Mouse (Mus musculus): ENCODE results near the gene Cp.
A peak's percentile ranks its signal among the peaks of the same experiment; 100 is the strongest.
"Not testable (repeated sequence)": the region's sequence is repeated elsewhere in the genome, so short reads cannot be mapped to it uniquely, and the experiment has no call there.

Cp gene

GRCm38 (mm10) chr3:20007275-20007674 lies 50.4 kb downstream of the Cp start:
- no peak for DNase-seq (ENCODE audit: low spot score)

- no peak for DNase-seq (ENCODE audit: low spot score)
Measured at GRCm38 (mm10) chr3:20007759-20008158, 50.9 kb downstream of the Cp start.

- DNase-seq (ENCODE audit: low spot score) = no peak
Measured at GRCm38 (mm10) chr3:20010464-20010863, 53.6 kb downstream of the Cp start.

GRCm38 (mm10) chr3:20010905-20011304 lies 54.1 kb downstream of the Cp start:
- DNase-seq (ENCODE audit: low spot score) = not testable (repeated sequence)

GRCm38 (mm10) chr3:20014454-20014853 lies 57.6 kb downstream of the Cp start:
- DNase-seq (ENCODE audit: low spot score) = no peak

GRCm38 (mm10) chr3:20018076-20018475 lies 61.2 kb downstream of the Cp start:
- DNase-seq (ENCODE audit: low spot score) = no peak

- DNase-seq (ENCODE audit: low spot score) = no peak
Measured at GRCm38 (mm10) chr3:20023832-20024231, 67.0 kb downstream of the Cp start.

- no peak for DNase-seq (ENCODE audit: low spot score)
Measured at GRCm38 (mm10) chr3:20026481-20026880, 69.6 kb downstream of the Cp start.

GRCm38 (mm10) chr3:20026996-20027689 lies 70.3 kb downstream of the Cp start:
- DNase-seq (ENCODE audit: low spot score) = no peak

- DNase-seq (ENCODE audit: low spot score) = no peak
Measured at GRCm38 (mm10) chr3:20027788-20028187, 70.9 kb downstream of the Cp start.

- no peak for DNase-seq (ENCODE audit: low spot score)
Measured at GRCm38 (mm10) chr3:20028640-20029039, 71.8 kb downstream of the Cp start.

- DNase-seq (ENCODE audit: low spot score) = no peak
Measured at GRCm38 (mm10) chr3:20030807-20031206, 74.0 kb downstream of the Cp start.

- no peak for DNase-seq (ENCODE audit: low spot score)
Measured at GRCm38 (mm10) chr3:20033761-20034718, 77.2 kb downstream of the Cp start.

- DNase-seq (ENCODE audit: low spot score) = peak; percentile 58
Measured at GRCm38 (mm10) chr3:20034719-20035404, 78.0 kb downstream of the Cp start, which contains the start of gene Hps3. Hps3 (minus strand) TSS chr3:20035315.

GRCm38 (mm10) chr3:20036069-20036468 lies 79.2 kb downstream of the Cp start:
- no peak for DNase-seq (ENCODE audit: low spot score)

- DNase-seq (ENCODE audit: low spot score) = not testable (repeated sequence)
Measured at GRCm38 (mm10) chr3:20041461-20041860, 84.6 kb downstream of the Cp start.

GRCm38 (mm10) chr3:20044736-20045135 lies 87.9 kb downstream of the Cp start:
- DNase-seq (ENCODE audit: low spot score) = not testable (repeated sequence)

- DNase-seq (ENCODE audit: low spot score) = peak; percentile 93
Measured at GRCm38 (mm10) chr3:20057306-20058196, 100.7 kb downstream of the Cp start, which contains the start of gene Hltf. Hltf (plus strand) TSS chr3:20057811.

GRCm38 (mm10) chr3:20058197-20058541 lies 101.3 kb downstream of the Cp start:
- no peak for DNase-seq (ENCODE audit: low spot score)
